Mouse (Mus musculus) ZHBTc4 (cell line): Measurements from ENCODE around the gene Lmx1b.
A peak's percentile ranks its signal among the peaks of the same experiment; 100 is the strongest.

Experiments used
- DNase-seq: peaks from one replicate; pipeline ENCODE4 v3.0.0-alpha.2; 2011; ENCODE audit warnings: low read depth, low spot score

Lmx1b gene

DNA sequence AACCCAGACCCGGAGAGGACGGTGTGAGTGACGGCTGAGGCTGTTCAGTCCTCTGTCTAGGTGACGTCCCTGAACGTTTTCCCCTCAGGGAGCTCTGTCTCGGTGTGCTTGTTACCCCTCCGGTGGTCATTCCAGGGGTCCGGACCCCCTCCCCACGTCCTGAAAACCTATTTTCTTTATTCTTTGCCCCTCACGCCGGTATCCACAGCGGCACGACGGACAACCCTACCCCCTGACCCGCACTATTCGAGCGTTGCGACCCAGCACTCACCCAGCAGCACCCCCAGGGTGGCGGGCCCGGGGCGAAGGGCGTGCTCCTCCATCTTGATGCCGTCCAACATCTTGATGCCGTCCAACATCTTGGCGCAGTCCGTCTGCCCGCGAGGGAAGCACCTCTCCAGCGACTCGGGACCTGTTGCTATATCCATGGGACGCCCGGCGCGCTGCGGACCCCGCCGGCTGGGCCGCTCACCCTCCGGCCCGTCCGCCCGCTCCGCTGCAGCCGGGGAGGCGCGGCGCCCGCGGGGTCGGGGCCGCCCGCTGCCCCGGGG lies at the start of gene Lmx1b:
Gene Lmx1b, minus strand, starts transcription at position 341 of the 551 bp plus-strand sequence.
- peak; percentile 53 for DNase-seq

DNA sequence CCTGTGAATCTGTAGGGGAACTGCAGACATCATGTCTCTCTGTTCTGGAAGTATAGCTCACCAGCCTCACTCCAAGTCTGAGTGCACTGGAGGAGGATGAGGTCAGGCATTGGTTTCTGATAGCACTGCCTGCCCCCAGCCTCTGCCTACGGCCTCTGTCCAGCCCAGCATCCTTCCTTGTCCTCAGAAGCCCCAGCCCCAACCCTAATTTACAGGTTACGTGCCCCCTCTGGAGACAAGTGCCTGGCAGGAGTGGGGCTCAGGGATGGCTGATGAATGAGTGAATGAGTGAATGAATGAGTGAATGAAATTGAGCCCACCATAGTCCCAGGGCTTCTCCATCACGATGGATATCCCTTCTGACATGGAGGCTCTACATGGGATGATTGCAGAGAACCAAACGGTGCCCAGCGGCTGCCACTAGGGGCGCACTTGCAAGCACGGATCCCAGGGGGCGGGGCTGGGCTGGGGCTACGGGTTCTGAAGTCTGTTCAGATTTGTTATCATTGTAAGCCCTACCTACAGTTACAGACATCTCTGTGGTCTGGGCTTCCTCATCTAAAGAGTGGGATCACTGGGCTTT lies 49.7 kb upstream of the Lmx1b start:
- peak; percentile 90 for DNase-seq

GRCm38 (mm10) chr2:33689155-33689879 lies 49.0 kb upstream of the Lmx1b start:
- DNase-seq = no peak

GRCm38 (mm10) chr2:33683594-33683993 lies 43.3 kb upstream of the Lmx1b start:
- DNase-seq = no peak

- no peak for DNase-seq
These were observed 42.8 kb upstream of the Lmx1b start for GRCm38 (mm10) chr2:33683095-33683494.

DNA sequence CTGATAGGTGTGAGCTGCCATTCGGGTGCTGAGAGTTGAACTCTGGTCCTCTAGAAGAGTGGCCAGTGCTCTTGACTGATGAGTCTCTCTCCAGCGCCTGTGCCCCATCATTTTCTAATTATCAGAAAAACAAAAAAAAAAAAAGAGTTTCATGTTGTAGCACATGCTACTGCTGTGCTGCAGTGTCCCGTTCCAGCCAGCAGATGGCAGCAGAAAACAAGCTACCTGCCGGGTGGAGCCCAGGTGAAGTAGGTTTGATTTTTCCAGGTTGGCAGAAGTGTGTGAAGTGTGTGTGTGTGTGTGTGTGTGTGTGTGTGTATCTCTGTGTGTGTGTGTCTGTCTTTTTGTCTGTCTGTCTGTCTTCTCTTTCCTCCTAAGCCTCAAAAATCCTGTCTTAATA lies 41.9 kb upstream of the Lmx1b start:
- DNase-seq = peak; percentile 60

DNA sequence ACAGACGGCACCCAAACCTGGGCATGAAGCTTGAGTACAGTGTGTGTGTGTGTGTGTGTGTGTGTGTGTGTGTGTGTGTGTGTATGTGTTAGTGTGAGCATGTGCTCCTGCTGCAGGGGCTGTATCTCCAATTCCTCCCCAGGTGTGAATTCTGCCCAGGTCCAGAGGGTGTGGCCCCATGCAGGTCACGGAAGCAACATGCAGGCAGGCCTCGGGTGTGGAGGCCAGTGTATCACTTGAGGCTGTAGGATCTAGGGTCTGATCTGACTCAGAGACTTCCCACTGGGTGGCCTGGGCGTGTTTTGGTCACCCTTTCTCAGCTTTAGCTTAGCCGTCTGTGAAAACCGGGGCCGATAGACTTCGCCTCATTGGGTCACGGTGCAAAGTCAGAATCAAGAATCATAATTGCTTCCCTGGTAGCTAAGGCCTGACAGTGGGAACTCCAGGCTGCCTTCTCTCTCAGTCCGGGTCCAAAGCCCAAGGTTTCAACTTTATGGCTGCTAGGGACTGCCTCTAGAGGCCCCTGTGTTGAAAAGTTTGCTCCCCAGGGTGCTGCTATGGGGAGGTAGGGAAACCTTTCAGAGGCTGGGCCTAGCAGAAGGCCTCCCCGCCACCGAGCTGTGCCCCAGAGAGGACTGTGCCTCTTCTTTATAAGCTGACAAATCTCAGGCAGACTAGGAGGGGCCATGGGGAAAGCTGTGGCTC lies 38.8 kb upstream of the Lmx1b start:
- DNase-seq = no peak

GRCm38 (mm10) chr2:33672701-33673472 lies 32.6 kb upstream of the Lmx1b start:
- no peak for DNase-seq

- DNase-seq = no peak
These were observed 28.4 kb upstream of the Lmx1b start for GRCm38 (mm10) chr2:33668741-33669140.

DNA sequence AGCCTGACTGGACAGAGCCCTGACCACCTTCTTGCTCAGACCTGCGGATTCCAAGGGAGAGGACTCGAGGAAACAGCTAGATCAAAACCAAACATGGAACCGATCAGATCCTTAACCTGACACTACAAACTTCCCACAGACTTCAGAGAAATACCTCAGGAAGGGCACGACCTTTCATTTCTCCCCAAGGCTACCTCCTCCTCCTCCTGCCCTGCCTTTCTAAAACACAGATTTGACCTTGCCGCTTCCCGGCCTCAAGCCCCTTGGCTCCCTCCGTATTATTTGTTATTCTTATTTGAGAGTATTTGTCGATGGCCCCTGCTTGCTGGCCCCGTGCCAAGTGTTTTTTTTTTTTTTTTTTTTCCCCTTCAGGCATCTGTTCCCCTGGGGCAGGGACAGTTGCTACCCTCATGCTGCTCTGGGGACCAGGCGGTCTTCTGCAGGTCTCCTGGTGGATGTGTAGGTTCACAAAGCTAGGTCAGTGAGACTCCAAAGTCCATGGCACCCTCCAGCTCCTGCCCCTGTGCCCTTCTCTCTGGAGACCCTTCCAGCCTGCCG lies 26.2 kb upstream of the Lmx1b start:
- peak; percentile 82 for DNase-seq

DNA sequence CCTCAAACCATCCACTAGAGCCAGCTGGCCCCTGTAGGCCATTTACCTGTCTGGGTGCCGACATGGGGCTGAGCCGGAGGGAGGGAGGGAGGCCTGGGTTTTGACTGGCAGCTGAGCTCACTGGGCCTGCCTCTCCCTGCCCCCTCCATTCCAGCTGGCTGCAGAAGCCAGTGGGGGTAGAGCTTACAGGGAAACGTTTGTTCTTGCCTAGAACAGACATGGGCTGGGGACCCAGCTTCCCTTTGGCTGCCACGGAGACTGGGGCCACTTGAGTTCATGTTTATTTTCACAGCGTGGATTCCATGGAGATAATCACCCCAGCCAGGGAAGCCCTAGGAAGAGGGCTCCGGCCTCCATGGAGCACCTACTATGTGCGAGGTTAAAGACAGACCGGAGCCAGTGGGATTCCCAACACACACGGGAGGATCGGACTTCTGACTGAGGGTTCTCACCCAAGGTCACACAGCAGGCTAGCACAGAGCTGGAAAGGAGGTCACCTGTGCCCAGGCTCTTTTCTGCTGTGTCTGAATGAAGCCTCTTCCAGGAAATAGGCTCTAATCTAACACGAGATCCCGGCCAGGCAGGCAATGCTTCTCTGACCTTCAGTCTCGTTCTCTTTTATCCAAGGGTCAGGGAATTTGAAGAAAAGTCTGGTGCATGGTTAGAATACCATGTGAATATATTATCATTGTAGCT lies 25.2 kb upstream of the Lmx1b start:
- DNase-seq = peak; percentile 58

DNA sequence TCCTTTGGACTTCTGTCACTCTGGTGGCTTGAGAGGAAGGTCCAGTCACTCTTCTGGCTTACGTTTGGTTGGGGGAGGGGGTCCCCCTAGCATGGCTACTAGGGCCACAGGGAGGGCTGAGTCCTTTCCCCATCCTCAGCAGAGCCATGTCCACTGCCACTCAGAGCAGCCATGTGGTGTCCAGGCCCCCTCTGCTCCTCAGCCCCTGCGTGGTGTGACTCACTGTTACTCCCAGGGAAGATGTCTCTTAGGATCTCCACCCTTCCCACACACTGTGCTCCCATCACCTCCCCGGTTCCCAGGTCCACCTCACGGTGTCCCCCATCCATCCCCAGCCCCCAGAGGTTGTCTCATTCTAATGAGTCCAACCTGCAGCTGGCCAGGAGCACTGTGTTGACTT lies 24.4 kb upstream of the Lmx1b start:
- no peak for DNase-seq

DNA sequence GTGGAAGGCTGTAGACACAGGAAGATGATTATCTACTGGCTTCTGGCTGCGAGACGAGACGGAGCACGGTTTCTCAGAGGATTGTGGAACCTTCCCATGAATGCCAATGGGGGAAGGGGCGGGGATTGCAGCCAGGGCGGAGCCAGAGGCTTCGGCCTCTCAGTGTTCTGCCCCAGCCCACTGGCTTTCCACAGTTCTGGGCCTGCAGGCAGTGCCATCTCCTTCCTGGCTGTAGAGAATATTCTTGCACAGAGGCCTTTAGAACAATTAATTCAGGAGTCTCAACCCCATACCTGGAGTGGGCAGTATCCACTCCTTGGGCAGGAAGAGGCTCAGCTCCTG lies 18.9 kb upstream of the Lmx1b start:
- peak; percentile 77 for DNase-seq

GRCm38 (mm10) chr2:33658602-33659287 lies 18.4 kb upstream of the Lmx1b start:
- DNase-seq = no peak

DNA sequence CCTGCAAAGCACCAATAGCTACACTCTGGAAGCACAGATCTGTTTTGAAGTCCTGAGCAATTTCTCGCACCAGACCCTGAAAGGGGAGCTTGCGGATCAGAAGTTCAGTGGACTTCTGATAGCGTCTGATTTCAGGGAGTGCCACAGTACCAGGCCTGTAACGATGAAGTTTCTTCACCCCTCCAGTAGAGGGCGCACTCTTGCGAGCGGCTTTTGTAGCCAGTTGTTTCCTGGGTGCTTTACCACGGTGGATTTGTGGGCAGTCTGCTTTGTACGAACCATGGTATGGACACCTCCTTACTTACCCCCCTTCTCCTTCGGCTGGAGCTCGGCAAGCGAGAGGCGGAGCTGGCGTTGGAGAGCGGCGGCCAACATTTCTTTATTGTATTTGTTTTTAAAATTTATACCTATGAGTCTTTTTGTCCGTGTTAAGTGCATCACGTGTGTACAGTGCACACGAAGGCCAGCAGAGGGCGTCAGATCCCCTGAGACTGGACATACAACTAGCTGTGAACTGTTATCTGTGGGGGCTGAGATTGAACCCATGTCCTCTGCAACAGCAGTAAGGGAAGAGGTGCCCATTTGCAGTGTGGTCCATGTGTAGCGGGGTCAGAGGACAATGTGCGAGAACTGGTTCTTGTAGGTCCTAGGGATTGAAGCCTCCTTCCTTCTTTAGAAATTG lies 12.3 kb upstream of the Lmx1b start:
- DNase-seq = peak; percentile 87

- no peak for DNase-seq
These were observed 9.1 kb upstream of the Lmx1b start for GRCm38 (mm10) chr2:33649371-33649770.

DNA sequence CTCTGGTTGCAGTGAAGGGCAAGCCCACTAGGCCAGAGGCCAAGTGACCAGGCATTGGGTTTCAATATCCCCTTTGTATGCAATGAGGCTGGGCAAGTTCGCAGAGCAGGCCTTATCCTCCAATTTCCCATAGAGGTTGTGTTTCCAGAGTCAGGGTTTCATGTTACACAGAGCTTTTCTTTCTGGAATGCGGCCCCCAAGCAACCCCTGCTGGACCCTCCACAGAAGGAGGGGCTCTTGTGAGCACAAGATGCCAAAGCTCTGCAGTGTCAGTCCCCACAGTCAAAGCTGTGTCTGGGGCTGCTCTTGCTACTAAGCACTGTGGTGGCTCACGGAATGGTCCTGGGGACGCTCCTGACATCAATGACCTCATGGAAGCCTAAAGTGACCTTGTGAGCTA lies 8.6 kb upstream of the Lmx1b start:
- DNase-seq = no peak

DNA sequence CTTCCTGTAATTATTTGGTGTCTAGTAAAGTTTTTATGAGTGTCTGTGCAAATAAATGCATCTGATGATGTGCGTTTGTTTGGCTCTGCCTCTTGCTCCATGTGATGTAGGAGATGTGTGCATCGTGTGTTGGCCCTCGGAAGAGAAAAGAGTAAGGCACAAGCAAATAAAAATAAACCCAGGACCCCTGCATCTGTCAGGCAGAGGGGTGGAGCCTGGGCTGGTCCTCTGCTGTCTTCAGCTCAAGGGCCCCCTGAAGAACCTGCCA lies 5.9 kb upstream of the Lmx1b start:
- DNase-seq = no peak

GRCm38 (mm10) chr2:33645538-33646282 lies 5.4 kb upstream of the Lmx1b start:
- DNase-seq = no peak
